Mouse (Mus musculus) intestine, embryonic 14.5 days (tissue): ENCODE measurements at regions not wholly inside any gene's neighbourhood (a gene's known extent, or its start where the extent isn't known, plus 50 kb on each side); places are given as distances from the start of the nearest gene placed in this dataset.
"Not testable (repeated sequence)": the region's sequence is repeated elsewhere in the genome, so short reads cannot be mapped to it uniquely, and the experiment has no call there.

Experiments
- ATAC-seq: fragments of 200-750 bp; cut with Nextera tagmentation; replicated peaks from 2 replicates; pipeline ENCODE4 v1.8.0; 2017; ENCODE audit warnings: low read depth, moderate number of reproducible peaks, moderate TSS enrichment, moderate library complexity; ENCODE audit not compliant: low FRiP score, low TSS enrichment
- DNase-seq: peaks from one replicate; pipeline ENCODE4 v3.0.0-alpha.2; 2018; ENCODE audit warnings: low spot score
- H3K27ac ChIP-seq: fragments of 300-500 bp; sonication (generic); 2 replicates; pipeline ENCODE4 v1.5.1; 2014; ENCODE audit warnings: low read depth, mild to moderate bottlenecking, control low read depth
- H3K27me3 ChIP-seq: fragments of 300-500 bp; sonication (generic); replicated peaks from 2 replicates; pipeline ENCODE4 v1.6.1; 2014; ENCODE audit warnings: low read length, control low read depth; ENCODE audit not compliant: control insufficient read depth, insufficient read depth
- H3K36me3 ChIP-seq: fragments of 300-500 bp; sonication (generic); 2 replicates; pipeline ENCODE4 v1.6.1; 2014; ENCODE audit warnings: low read length, control low read depth; ENCODE audit not compliant: control insufficient read depth, insufficient read depth
- H3K4me1 ChIP-seq: fragments of 300-500 bp; sonication (generic); replicated peaks from 2 replicates; pipeline ENCODE4 v1.6.1; 2014; ENCODE audit warnings: low read length, control low read depth, mixed read lengths; ENCODE audit not compliant: control insufficient read depth, insufficient read depth
- H3K4me2 ChIP-seq: fragments of 300-500 bp; sonication (generic); 2 replicates; pipeline ENCODE4 v1.6.1; 2014; ENCODE audit warnings: low read length
- H3K4me3 ChIP-seq: fragments of 300-500 bp; sonication (generic); 2 replicates; pipeline ENCODE4 v1.5.1; 2014; ENCODE audit warnings: low read depth, low read length, control low read depth, mixed read lengths
- H3K9ac ChIP-seq: fragments of 300-500 bp; sonication (generic); 2 replicates; pipeline ENCODE4 v1.6.1; 2014; ENCODE audit warnings: mild to moderate bottlenecking, low read length
- H3K9me3 ChIP-seq: fragments of 300-500 bp; sonication (generic); 2 replicates; pipeline ENCODE4 v1.6.1; 2016; ENCODE audit warnings: low read length, control low read depth; ENCODE audit not compliant: control insufficient read depth
- WGBS: fragments of 180-500 bp; shearing (Covaris S2); extraction: QIAGEN DNeasy Blood & Tissue Kit; methylation state at CpG from one replicate; pipeline ENCODE4 v1.1.7; 2014; 5-methylcytosine and 5-hydroxymethylcytosine counted together

DNA sequence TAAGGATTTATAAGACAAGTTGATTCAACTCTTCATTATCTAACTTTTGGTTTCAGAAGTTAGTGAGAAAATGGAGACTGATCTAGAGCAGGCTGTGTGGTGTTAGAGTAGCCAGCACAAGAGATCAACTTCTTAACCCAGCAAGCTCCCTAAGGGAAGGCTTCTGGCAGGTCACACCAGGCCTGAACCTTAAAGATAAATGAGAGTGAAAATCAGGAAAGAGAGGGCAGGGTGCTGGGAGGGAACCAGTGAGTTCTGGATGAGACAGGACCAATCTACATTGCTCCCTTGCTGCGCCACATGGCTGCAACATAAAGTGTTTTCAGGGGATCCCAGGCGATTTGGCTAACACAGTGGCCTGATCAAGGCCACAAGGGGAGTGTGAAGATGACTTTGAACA lies 54.7 kb upstream of the Tmem17 start:
- Histone ChIP-seq H3K4me1 (no peaks in the 10 kb centered on the region), H3K9ac (no peak overlapping the region), H3K27ac (no peak overlapping the region), H3K9me3 (no peaks in the 10 kb centered on the region), H3K36me3 (no peaks in the 10 kb centered on the region), H3K4me2 (no peak overlapping the region), H3K27me3 (no peaks in the 10 kb centered on the region), H3K4me3 (no peak overlapping the region)
- ATAC-seq = no peak
- WGBS = 94% methylated on average over 2 of the region's 2 CpGs
- DNase-seq = no peak

GRCm38 (mm10) chr11:22458951-22459703 lies 52.8 kb upstream of the Tmem17 start:
- Histone ChIP-seq H3K9ac (no peak overlapping the region), H3K27ac (no peak overlapping the region), H3K4me2 (no peak overlapping the region), H3K4me3 (no peak overlapping the region), H3K9me3 (no peaks in the 10 kb centered on the region), H3K36me3 (no peaks in the 10 kb centered on the region), H3K4me1 (no peaks in the 10 kb centered on the region), H3K27me3 (no peaks in the 10 kb centered on the region)
- WGBS = 78% methylated on average over 5 of the region's 5 CpGs
- no peak for ATAC-seq
- no peak for DNase-seq

DNA sequence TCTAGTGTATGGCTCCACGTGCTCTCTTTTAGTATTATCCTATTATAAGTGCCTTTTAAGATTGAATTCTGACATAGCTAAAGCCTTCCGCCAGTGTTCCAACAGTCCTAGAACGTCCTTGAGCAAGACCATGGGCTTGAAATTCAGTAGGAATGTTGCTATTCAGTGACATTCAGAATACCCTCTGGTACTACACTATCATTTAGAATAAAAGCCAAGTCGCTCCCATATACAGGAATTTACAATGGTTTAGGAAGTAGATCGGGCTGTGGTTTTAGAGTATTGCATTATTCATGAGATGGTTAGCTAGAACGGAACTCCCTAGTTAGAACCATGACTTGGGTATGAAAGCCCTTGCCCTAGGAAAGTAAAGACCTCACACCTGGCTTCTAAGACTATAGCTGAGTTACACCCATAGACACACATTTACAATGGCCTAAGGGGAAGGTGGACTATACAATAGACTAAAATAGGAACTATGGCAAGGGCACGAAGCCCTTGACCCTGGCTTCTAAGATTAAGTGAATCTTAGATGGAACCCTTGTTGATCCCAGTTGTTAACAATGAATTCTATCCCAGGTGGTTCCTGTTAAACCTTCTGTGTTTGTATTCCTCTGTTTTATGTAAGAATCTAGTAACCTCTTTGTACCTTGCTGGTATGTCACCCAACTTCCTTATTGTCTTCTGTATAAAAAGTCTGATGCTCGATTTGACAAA lies 50.7 kb upstream of the Tmem17 start:
- not testable (repeated sequence) for H3K9me3 ChIP-seq, H3K36me3 ChIP-seq, H3K4me1 ChIP-seq, H3K4me2 ChIP-seq, H3K4me3 ChIP-seq, ATAC-seq, DNase-seq, H3K9ac ChIP-seq, H3K27ac ChIP-seq, H3K27me3 ChIP-seq
- 87% methylated on average over 8 of the region's 8 CpGs for WGBS
